Mouse (Mus musculus) bone marrow, adult 2 months (tissue): ENCODE data around the gene Irs2. TPM values are rescaled to one million over a fixed set of nuclear protein-coding genes. Genes with fewer than 3 reads are reported as not detected.

Experiments used
- H3K27ac ChIP-seq: fragments of 200-500 bp; 2 replicates; pipeline ENCODE4 v1.5.1; 2012; ENCODE audit warnings: low read depth, mild to moderate bottlenecking, control low read depth, inconsistent platforms, low read length; ENCODE audit not compliant: control insufficient read depth, poor library complexity, insufficient read depth
- H3K4me1 ChIP-seq: fragments of 200-500 bp; 2 replicates; pipeline ENCODE4 v1.6.1; 2011; ENCODE audit warnings: low read length; ENCODE audit not compliant: control insufficient read depth, insufficient read depth
- H3K4me3 ChIP-seq: fragments of 200-500 bp; replicated peaks from 2 replicates; pipeline ENCODE3; 2011; ENCODE audit warnings: mild to moderate bottlenecking, low read depth, low read length, control low read depth; ENCODE audit not compliant: control insufficient read depth
- CTCF ChIP-seq: fragments of 200-500 bp; IDR thresholded peaks from 2 replicates; pipeline ENCODE4 v1.5.1; 2011; ENCODE audit warnings: low read length, control low read depth; ENCODE audit not compliant: control insufficient read depth, insufficient read depth
- POLR2A ChIP-seq: fragments of 200-500 bp; IDR thresholded peaks from 2 replicates; pipeline ENCODE4 v1.6.1; 2011; ENCODE audit warnings: low read depth, mild to moderate bottlenecking, control low read depth, low read length, borderline replicate concordance; ENCODE audit not compliant: control insufficient read depth
- WGBS: fragments of 180-500 bp; shearing (Covaris S2); methylation state at CpG from one replicate; pipeline ENCODE4 v1.1.7; 2018; 5-methylcytosine and 5-hydroxymethylcytosine counted together
- polyA plus RNA-seq: library from polyadenylated mRNA; stranded (reverse); fragments of >200 nt; gene quantifications from 2 replicates; pipeline ENCODE4 v1.2.4, GENCODE M21; 2011; ENCODE audit warnings: low replicate concordance; ENCODE audit not compliant: missing spikeins, insufficient read depth, insufficient read length

Irs2 gene
- 4.1 and 10.5 TPM in 2 replicates for polyA plus RNA-seq

GRCm38 (mm10) chr8:11008379-11008775 lies at the start of gene Irs2:
TSS of gene Irs2 (minus strand) at chr8:11008458.
- under 1% methylated on average over 54 of the region's 64 CpGs for WGBS
- peaks cover 14% of the 10 kb centered on the region for H3K4me1 ChIP-seq

GRCm38 (mm10) chr8:11056665-11057064 lies 48.4 kb upstream of the Irs2 start:
- Histone ChIP-seq H3K27ac (no peak overlapping the region), H3K4me3 (no peak overlapping the region), H3K4me1 (peaks cover 1% of the 10 kb centered on the region; the same call in 1 of the 2 replicates)
- WGBS = 85% methylated on average over 5 of the region's 5 CpGs
- no peak for TF ChIP-seq POLR2A
- TF ChIP-seq CTCF = no peak

More at GRCm38 (mm10) chr8:11008379-11008775, at the start of gene Irs2:
- TF ChIP-seq POLR2A = no peak
- TF ChIP-seq CTCF = no peak
- Histone ChIP-seq H3K27ac (peak within 1 kb of the TSS; percentile 98), H3K4me3 (peak within 1 kb of the TSS; percentile 99)

- Histone ChIP-seq H3K27ac (no peak overlapping the region), H3K4me1 (peaks cover 1% of the 10 kb centered on the region; the same call in 1 of the 2 replicates), H3K4me3 (no peak overlapping the region)
- TF ChIP-seq CTCF (no peak), POLR2A (no peak)
- WGBS = 87% methylated on average over 8 of the region's 8 CpGs
These were observed 47.9 kb upstream of the Irs2 start for GRCm38 (mm10) chr8:11056175-11056563.

- H3K4me3 ChIP-seq = no peak overlapping the region
- WGBS = 79% methylated on average over 16 of the region's 16 CpGs
- TF ChIP-seq CTCF (no peak), POLR2A (no peak)
- no peak overlapping the region for H3K27ac ChIP-seq
- H3K4me1 ChIP-seq = peaks cover 1% of the 10 kb centered on the region; the same call in 1 of the 2 replicates
These were observed 47.4 kb upstream of the Irs2 start for GRCm38 (mm10) chr8:11055557-11056174.

GRCm38 (mm10) chr8:11049835-11050234 lies 41.6 kb upstream of the Irs2 start:
- WGBS = 42% methylated on average over 5 of the region's 5 CpGs
- TF ChIP-seq POLR2A (no peak), CTCF (peak; percentile 13; the same call in 1 of the 2 replicates)
- no peak overlapping the region for H3K4me3 ChIP-seq
- H3K4me1 ChIP-seq = peaks cover 1% of the 10 kb centered on the region; the same call in 1 of the 2 replicates
- no peak overlapping the region for H3K27ac ChIP-seq

- 63% methylated on average over 1 of the region's 1 CpGs for WGBS
- no peak overlapping the region for H3K27ac ChIP-seq
- H3K4me1 ChIP-seq = no peaks in the 10 kb centered on the region; the same call in 1 of the 2 replicates
- TF ChIP-seq CTCF (no peak), POLR2A (no peak)
- no peak overlapping the region for H3K4me3 ChIP-seq
These were observed 39.6 kb upstream of the Irs2 start for GRCm38 (mm10) chr8:11047812-11048211.

GRCm38 (mm10) chr8:11044660-11045059 lies 36.4 kb upstream of the Irs2 start:
- WGBS = 82% methylated on average over 11 of the region's 11 CpGs
- H3K4me1 ChIP-seq = no peaks in the 10 kb centered on the region; the same call in 1 of the 2 replicates
- TF ChIP-seq POLR2A (no peak), CTCF (no peak)

GRCm38 (mm10) chr8:11043591-11043990 lies 35.3 kb upstream of the Irs2 start:
- TF ChIP-seq POLR2A = no peak
- WGBS = 80% methylated on average over 4 of the region's 4 CpGs
- Histone ChIP-seq H3K4me3 (no peak overlapping the region), H3K4me1 (peaks cover 1% of the 10 kb centered on the region; the same call in 1 of the 2 replicates), H3K27ac (no peak overlapping the region)

More at GRCm38 (mm10) chr8:11044660-11045059, 36.4 kb upstream of the Irs2 start:
- H3K27ac ChIP-seq = no peak overlapping the region
- no peak overlapping the region for H3K4me3 ChIP-seq
